Mouse (Mus musculus): Measurements from ENCODE around the gene Abhd18.
"Not testable (repeated sequence)": the region's sequence is repeated elsewhere in the genome, so short reads cannot be mapped to it uniquely, and the experiment has no call there.

- not testable (repeated sequence) for TF ChIP-seq POLR2A (IDR thresholded peaks at IDR 0.05; ENCODE audit: low read depth, low read length)
- peak; percentile 59 for TF ChIP-seq CTCF (conservative IDR thresholded peaks at IDR 0.05; ENCODE audit: insufficient read depth, insufficient read length, low read depth, low read length)
Measured at GRCm38 (mm10) chr3:40893816-40894258, 47.1 kb downstream of the Abhd18 start.
